Comparison of ENCODE assay signal across 17 mouse cellular contexts in the genomic region with DNA sequence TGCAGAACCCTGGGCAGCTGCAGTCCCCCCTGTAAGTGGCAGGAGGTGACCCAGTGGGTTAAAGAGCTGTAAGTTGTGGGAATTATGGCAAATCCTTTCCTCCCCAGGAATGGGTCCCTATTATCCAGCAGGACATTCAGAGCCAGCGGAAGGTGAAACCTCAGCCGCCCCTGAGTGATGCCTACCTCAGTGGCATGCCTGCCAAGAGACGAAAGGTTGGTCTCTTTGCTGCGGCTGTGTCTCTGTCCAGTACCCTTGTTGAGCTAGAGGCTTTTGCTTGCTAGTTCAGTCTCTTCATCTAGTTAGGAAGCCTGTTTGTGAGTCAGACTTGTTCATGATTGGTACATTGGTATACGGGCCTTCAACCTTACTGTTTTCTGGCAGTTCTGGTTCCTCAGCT. TPM values are rescaled to one million over a fixed set of nuclear protein-coding genes. Genes with fewer than 3 reads are reported as not detected.
"Had no signal": no experiment of that assay in that cellular context is flagged by ENCODE, and none has a peak within 500 bp of the region (broad histone marks: within the 10 kb centered on the region; RNA-seq: fewer than 3 reads in every experiment).

No protein-coding gene starts in this region.

- H3K4me3 ChIP-seq: limb, embryonic 12.5 days; limb, embryonic 15.5 days; liver, embryonic 13.5 days; midbrain, embryonic 12.5 days had no signal

- H3K9ac ChIP-seq: limb, embryonic 12.5 days; limb, embryonic 15.5 days; liver, embryonic 13.5 days; midbrain, embryonic 12.5 days had no signal

- H3K27me3 ChIP-seq: limb, embryonic 12.5 days; limb, embryonic 15.5 days; liver, embryonic 13.5 days; midbrain, embryonic 12.5 days had no signal

- H3K4me1 ChIP-seq: limb, embryonic 12.5 days; limb, embryonic 15.5 days; midbrain, embryonic 12.5 days had no signal

- H3K9me3 ChIP-seq: limb, embryonic 12.5 days; limb, embryonic 15.5 days; liver, embryonic 13.5 days; midbrain, embryonic 12.5 days had no signal

- H3K27ac ChIP-seq: limb, embryonic 12.5 days; midbrain, embryonic 12.5 days had no signal

- DNase-seq: kidney, adult 8-10 months; kidney, postnatal 14 days; left cerebral cortex, postnatal 4 days; liver, embryonic 13.5 days; lung, adult 2 months; lung, postnatal 14 days; lung, postnatal 4 days; thymus, postnatal 25 days had no signal

- H3K4me2 ChIP-seq: limb, embryonic 12.5 days; limb, embryonic 15.5 days; liver, embryonic 13.5 days; midbrain, embryonic 12.5 days had no signal

RNA-seq across cellular contexts. Expression of gene Apom, which starts 14.3 kb away (rescaled TPM):
- total RNA-seq: layer of hippocampus, adult 18-20 months; layer of hippocampus, postnatal 14 days; left cerebral cortex, adult 8-10 months; left cerebral cortex, postnatal 14 days; megakaryocyte progenitor cell, adult 5-6 weeks; megakaryocyte-erythroid progenitor cell, adult 5-6 weeks had no signal
